Mouse (Mus musculus): ENCODE measurements around the gene Man1c1.

DNA sequence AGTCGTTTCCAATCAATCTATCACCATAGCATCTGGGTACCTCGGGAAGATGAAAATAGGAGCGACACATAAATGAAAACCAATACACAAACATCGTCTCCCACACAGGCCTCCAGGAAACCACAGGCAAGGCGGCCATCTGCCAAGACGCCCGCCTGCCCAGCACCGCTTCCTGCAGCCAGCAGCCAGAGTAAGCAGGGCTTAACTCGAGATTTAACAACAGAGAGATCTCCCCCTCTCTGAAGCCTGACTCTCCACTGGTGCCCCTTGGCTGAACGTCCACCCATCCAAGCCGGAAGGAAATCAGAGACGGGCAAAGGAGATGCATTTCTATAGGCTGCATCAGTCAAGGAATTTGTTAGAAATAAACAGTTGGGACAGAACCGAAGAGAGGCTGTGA, 21.1 kb downstream of the Man1c1 start:
- no peak for TF ChIP-seq TAL1 (conservative IDR thresholded peaks at IDR 0.05; ENCODE audit: low read depth, low read length)
- TF ChIP-seq CTCF (IDR thresholded peaks at IDR 0.05; ENCODE audit: low read depth, low read length): no peak
- no peak for TF ChIP-seq GATA1 (IDR thresholded peaks at IDR 0.05; ENCODE audit: borderline replicate concordance, low read length)
- no peak for TF ChIP-seq POLR2AphosphoS5 (IDR thresholded peaks at IDR 0.05; ENCODE audit: insufficient replicate concordance, low read depth, low read length)

Data from G1E (cell line).